Mouse (Mus musculus) heart, adult 2 months (tissue): ENCODE results near the gene Agtpbp1. TPM values are rescaled to one million over a fixed set of nuclear protein-coding genes. Genes with fewer than 3 reads are reported as not detected.

ENCODE experiments used
- DNase-seq, 2 experiments: peaks; one replicate each; pipeline ENCODE4 v3.0.0; 2021
- H3K27ac ChIP-seq: fragments of 200-600 bp; 2 replicates; pipeline ENCODE4 v1.8.1; 2022
- H3K27me3 ChIP-seq: fragments of 200-500 bp; 2 replicates; pipeline ENCODE4 v1.6.1; 2012; ENCODE audit warnings: mild to moderate bottlenecking, low read length, inconsistent platforms, mixed read lengths; ENCODE audit not compliant: control insufficient read depth, insufficient read depth
- H3K36me3 ChIP-seq: fragments of 200-500 bp; 2 replicates; pipeline ENCODE4 v1.6.1; 2012; ENCODE audit warnings: low read length, inconsistent platforms; ENCODE audit not compliant: control insufficient read depth, insufficient read depth
- H3K4me1 ChIP-seq: fragments of 200-500 bp; 2 replicates; pipeline ENCODE4 v1.6.1; 2011; ENCODE audit warnings: low read length; ENCODE audit not compliant: control insufficient read depth, insufficient read depth
- H3K4me3 ChIP-seq: fragments of 200-600 bp; 2 replicates; pipeline ENCODE4 v1.8.1; 2022
- H3K79me2 ChIP-seq: fragments of 200-500 bp; replicated peaks from 2 replicates; pipeline ENCODE4 v1.6.1; 2012; ENCODE audit warnings: mild to moderate bottlenecking, inconsistent platforms, low read length, moderate library complexity, mixed read lengths; ENCODE audit not compliant: control insufficient read depth, insufficient read depth
- H3K9ac ChIP-seq: fragments of 200-500 bp; 2 replicates; pipeline ENCODE4 v1.6.1; 2012; ENCODE audit warnings: low read depth, mild to moderate bottlenecking, control low read depth, inconsistent platforms, low read length, mixed read lengths
- CTCF ChIP-seq: fragments of 200-600 bp; IDR thresholded peaks from 2 replicates; pipeline ENCODE4 v1.8.1; 2022; ENCODE audit warnings: antibody characterized with exemption, mild to moderate bottlenecking, moderate library complexity
- EP300 ChIP-seq: fragments of 200-500 bp; IDR thresholded peaks from 2 replicates; pipeline ENCODE4 v1.6.1; 2011; ENCODE audit warnings: low read depth, low read length, control low read depth; ENCODE audit not compliant: insufficient read depth
- POLR2A ChIP-seq: fragments of 200-500 bp; IDR thresholded peaks from 2 replicates; pipeline ENCODE4 v1.6.1; 2011; ENCODE audit warnings: mild to moderate bottlenecking, low read depth, low read length, control low read depth; ENCODE audit not compliant: insufficient read depth
- WGBS: fragments of 180-500 bp; shearing (Covaris S2); methylation state at CpG from one replicate; pipeline ENCODE4 v1.1.7; 2018; 5-methylcytosine and 5-hydroxymethylcytosine counted together
- intact Hi-C: fragments of 180-260 bp; cut with DNase I; formaldehyde crosslinking; loops from one replicate; pipeline ENCODE4 v1.15.1; 2025
- polyA plus RNA-seq: library from polyadenylated mRNA; depleted of rRNA; stranded (reverse); fragments of >200 nt; gene quantifications from 2 replicates; pipeline ENCODE4 v1.2.3, GENCODE M21; 2012
- total RNA-seq, 2 experiments: library from RNA; stranded (reverse); gene quantifications; 2 replicates each; pipeline ENCODE4 v1.2.3; 2021

Agtpbp1 gene
- total and polyA plus RNA-seq, 3 experiments = 27.9 to 173 (median 151) TPM

GRCm38 (mm10) chr13:59590691-59591090 is 5.7 kb upstream of the Agtpbp1 start:
- Histone ChIP-seq H3K27me3 (no peaks in the 10 kb centered on the region), H3K9ac (no peak overlapping the region), H3K27ac (no peak overlapping the region), H3K4me1 (no peaks in the 10 kb centered on the region; the same call in 1 of the 2 replicates), H3K36me3 (peaks cover 13% of the 10 kb centered on the region), H3K79me2 (peaks cover 3% of the 10 kb centered on the region; the same call in 1 of the 2 replicates), H3K4me3 (no peak overlapping the region)
- intact Hi-C loops = no loop called here
- DNase-seq = no peak
- WGBS = 88% methylated on average over 4 of the region's 4 CpGs
- TF ChIP-seq EP300 (no peak), POLR2A (no peak), CTCF (no peak)

GRCm38 (mm10) chr13:59589672-59590071 is 4.6 kb upstream of the Agtpbp1 start:
- H3K27me3 ChIP-seq = no peaks in the 10 kb centered on the region
- intact Hi-C loops = loop anchor here (5.0 to 10.0 kb wide), 3 partner anchors 72 to 233 kb away; partner anchors contain the start of genes Golm1 and Tut7
- no peak for DNase-seq
- WGBS = 86% methylated on average over 4 of the region's 4 CpGs
- no peak overlapping the region for H3K4me3 ChIP-seq
- H3K79me2 ChIP-seq = peaks cover 3% of the 10 kb centered on the region; the same call in 1 of the 2 replicates
- H3K4me1 ChIP-seq = no peaks in the 10 kb centered on the region; the same call in 1 of the 2 replicates
- no peak overlapping the region for H3K27ac ChIP-seq
- H3K9ac ChIP-seq = no peak overlapping the region
- TF ChIP-seq POLR2A (no peak), CTCF (no peak)
- H3K36me3 ChIP-seq = peaks cover 13% of the 10 kb centered on the region

GRCm38 (mm10) chr13:59587201-59587600 is 2.2 kb upstream of the Agtpbp1 start:
- no peak overlapping the region for H3K27ac ChIP-seq
- intact Hi-C loops = loop anchor here (5.0 to 10.0 kb wide), 3 partner anchors 70 to 235 kb away; partner anchors contain the start of genes Golm1 and Tut7
- peak overlapping the region; percentile 35; the same call in 1 of the 2 replicates for H3K9ac ChIP-seq
- no peaks in the 10 kb centered on the region for H3K27me3 ChIP-seq
- no peak for DNase-seq
- H3K36me3 ChIP-seq = peaks cover 13% of the 10 kb centered on the region
- no peak overlapping the region for H3K4me3 ChIP-seq
- 87% methylated on average over 2 of the region's 2 CpGs for WGBS
- TF ChIP-seq EP300 (no peak), POLR2A (no peak), CTCF (no peak)
- no peaks in the 10 kb centered on the region; the same call in 1 of the 2 replicates for H3K4me1 ChIP-seq
- H3K79me2 ChIP-seq = 0 out of 2 replicates have a peak, but pooled peaks cover 1% of the 10 kb centered on the region

- H3K9ac ChIP-seq = peak overlapping the region; percentile 86
- H3K4me3 ChIP-seq = peak overlapping the region; percentile 82
- WGBS = under 1% methylated on average over 28 of the region's 28 CpGs
- no peaks in the 10 kb centered on the region; the same call in 1 of the 2 replicates for H3K4me1 ChIP-seq
- no peak for DNase-seq
- intact Hi-C loops = loop anchor here (1.0 to 10.0 kb wide), 4 partner anchors 28 to 237 kb away; partner anchors contain the start of genes Golm1 and Tut7
- no peaks in the 10 kb centered on the region for H3K27me3 ChIP-seq
- peaks cover 13% of the 10 kb centered on the region for H3K36me3 ChIP-seq
- H3K27ac ChIP-seq = peak overlapping the region; percentile 84
- H3K79me2 ChIP-seq = no peaks in the 10 kb centered on the region
- TF ChIP-seq POLR2A (no peak), EP300 (no peak), CTCF (no peak)
Observed at GRCm38 (mm10) chr13:59585648-59586005, 600 bp upstream of the Agtpbp1 start.

GRCm38 (mm10) chr13:59584481-59584880 is 546 bp downstream of the Agtpbp1 start:
- intact Hi-C loops = loop anchor here (10.0 kb wide), 1 partner anchor 90 kb away; the partner anchor contains the start of gene Golm1
- H3K79me2 ChIP-seq = no peaks in the 10 kb centered on the region
- peak overlapping the region; percentile 68 for H3K9ac ChIP-seq
- no peaks in the 10 kb centered on the region; the same call in 1 of the 2 replicates for H3K4me1 ChIP-seq
- H3K36me3 ChIP-seq = peaks cover 13% of the 10 kb centered on the region
- WGBS = 3% methylated on average over 9 of the region's 9 CpGs
- peak overlapping the region; percentile 93 for H3K27ac ChIP-seq
- DNase-seq = peak; percentile 38 to 53
- no peak for TF ChIP-seq EP300
- no peak for TF ChIP-seq POLR2A
- TF ChIP-seq CTCF = peak; percentile 53
- no peaks in the 10 kb centered on the region for H3K27me3 ChIP-seq
- peak overlapping the region; percentile 50 for H3K4me3 ChIP-seq

- no peak for DNase-seq
- TF ChIP-seq CTCF (no peak), EP300 (no peak), POLR2A (no peak)
- H3K4me1 ChIP-seq = no peaks in the 10 kb centered on the region
- no peak overlapping the region for H3K4me3 ChIP-seq
- no peak overlapping the region for H3K27ac ChIP-seq
- H3K79me2 ChIP-seq = no peaks in the 10 kb centered on the region
- H3K36me3 ChIP-seq = no peaks in the 10 kb centered on the region
- H3K9ac ChIP-seq = no peak overlapping the region
- intact Hi-C loops = loop anchor here (1.0 to 10.0 kb wide), 2 partner anchors 18 to 94 kb away; partner anchors contain the start of gene Golm1
- WGBS = 99% methylated on average over 4 of the region's 4 CpGs
- no peaks in the 10 kb centered on the region for H3K27me3 ChIP-seq
Observed at GRCm38 (mm10) chr13:59580954-59581353, 4.1 kb downstream of the Agtpbp1 start.
